Mouse (Mus musculus) limb, embryonic 10.5 days (tissue): ENCODE data around the gene Rnf186. TPM values are rescaled to one million over a fixed set of nuclear protein-coding genes. Genes with fewer than 3 reads are reported as not detected.
A peak's percentile ranks its signal among the peaks of the same experiment; 100 is the strongest.

Source experiments
- DNase-seq: peaks from one replicate; pipeline ENCODE4 v3.0.0-alpha.2; 2017; ENCODE audit warnings: low spot score
- H3K27ac ChIP-seq: fragments of 300-500 bp; sonication (generic); 2 replicates; pipeline ENCODE4 v1.5.1; 2016; ENCODE audit warnings: mild to moderate bottlenecking
- H3K27me3 ChIP-seq: fragments of 300-500 bp; sonication (generic); 2 replicates; pipeline ENCODE4 v1.6.1; 2016; ENCODE audit warnings: low read depth, mild to moderate bottlenecking; ENCODE audit not compliant: poor library complexity, severe bottlenecking
- H3K36me3 ChIP-seq: fragments of 300-500 bp; sonication (generic); 2 replicates; pipeline ENCODE4 v1.6.1; 2016; ENCODE audit warnings: mild to moderate bottlenecking, moderate library complexity
- H3K4me1 ChIP-seq: fragments of 300-500 bp; sonication (generic); 2 replicates; pipeline ENCODE4 v1.6.1; 2016
- H3K4me3 ChIP-seq: fragments of 300-500 bp; sonication (generic); 2 replicates; pipeline ENCODE4 v1.5.1; 2016; ENCODE audit warnings: mild to moderate bottlenecking, moderate library complexity
- H3K9me3 ChIP-seq: fragments of 300-500 bp; sonication (generic); replicated peaks from 2 replicates; pipeline ENCODE4 v1.6.1; 2016; ENCODE audit warnings: mild to moderate bottlenecking
- WGBS: fragments of 180-500 bp; shearing (Covaris S2); methylation state at CpG from one replicate; pipeline ENCODE4 v1.1.7; 2016; 5-methylcytosine and 5-hydroxymethylcytosine counted together
- polyA plus RNA-seq: library from polyadenylated mRNA; unstranded; fragments of >200 nt; fragmentation: Nextera tagmentation; extraction: Ambion mirVana; gene quantifications from 2 replicates; pipeline ENCODE4 v1.2.1, GENCODE M21; 2016

Rnf186 gene
- polyA plus RNA-seq, 1 experiment from 2014 or later = not detected

DNA sequence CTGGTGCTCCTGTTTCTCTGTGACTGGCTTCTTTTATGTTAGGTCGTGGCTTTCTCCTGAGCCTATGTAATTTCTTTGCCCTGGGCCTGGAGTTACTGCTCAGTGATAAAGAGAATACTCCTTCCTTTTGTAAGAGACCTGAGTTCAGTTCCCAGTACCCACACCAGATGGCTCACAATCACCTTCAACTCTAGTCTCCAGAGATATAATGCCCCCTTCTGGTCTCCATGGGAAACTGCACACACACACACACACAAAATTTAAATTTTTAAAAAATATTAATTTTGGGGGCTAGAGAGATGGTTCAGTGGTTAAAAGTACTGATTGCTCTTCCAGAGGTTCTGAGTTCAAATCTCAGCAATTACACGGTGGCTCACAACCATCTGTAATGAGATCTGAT, 18.7 kb upstream of the Rnf186 start:
- 92% methylated on average over 2 of the region's 2 CpGs for WGBS
- H3K4me3 ChIP-seq = no peak overlapping the region
- H3K27ac ChIP-seq = no peak overlapping the region
- H3K27me3 ChIP-seq = no peaks in the 10 kb centered on the region
- H3K9me3 ChIP-seq = no peaks in the 10 kb centered on the region
- no peak for DNase-seq
- H3K4me1 ChIP-seq = no peaks in the 10 kb centered on the region
- no peaks in the 10 kb centered on the region for H3K36me3 ChIP-seq

DNA sequence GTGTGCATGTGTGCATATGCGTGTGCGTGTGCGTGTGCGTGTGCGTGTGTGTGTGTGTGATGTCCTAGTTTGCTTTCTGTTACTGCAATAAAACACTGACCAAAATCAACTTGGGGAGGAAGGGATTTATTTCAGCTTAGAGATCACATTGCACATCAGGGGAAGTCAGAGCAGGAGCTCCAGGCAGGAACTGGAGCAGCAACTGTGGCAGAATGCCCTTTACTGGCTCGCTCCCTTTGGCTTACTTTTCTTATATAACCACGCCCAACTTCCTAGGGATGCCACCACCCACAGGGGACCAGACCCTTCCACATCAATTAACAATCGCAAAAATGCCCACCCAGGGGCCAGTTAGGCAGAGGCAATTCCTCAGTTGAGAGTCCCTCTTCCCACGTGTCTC, 8.3 kb upstream of the Rnf186 start:
- DNase-seq = no peak
- H3K36me3 ChIP-seq = no peaks in the 10 kb centered on the region
- WGBS = 84% methylated on average over 9 of the region's 9 CpGs

DNA sequence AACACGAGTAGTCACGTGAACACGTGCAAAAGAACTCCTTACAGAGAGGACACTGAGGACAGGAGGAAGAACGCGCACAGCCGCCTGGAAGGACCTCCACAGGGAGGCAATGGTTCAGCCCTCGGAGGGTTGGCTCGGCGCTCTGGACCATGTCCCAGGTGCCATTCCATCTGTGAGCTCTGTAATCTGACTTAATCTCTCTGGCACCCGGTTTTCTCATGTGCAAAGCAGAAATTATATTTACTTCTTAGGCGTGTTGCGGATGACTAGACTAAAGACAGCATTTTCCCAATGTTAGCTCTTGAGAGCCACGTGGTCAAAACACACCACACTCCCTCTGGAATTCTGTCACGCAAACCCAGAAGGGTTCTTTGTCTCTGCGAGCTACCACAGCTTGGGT, 7.8 kb upstream of the Rnf186 start:
- no peaks in the 10 kb centered on the region for H3K36me3 ChIP-seq
- no peak overlapping the region for H3K27ac ChIP-seq
- H3K4me1 ChIP-seq = no peaks in the 10 kb centered on the region
- 90% methylated on average over 15 of the region's 15 CpGs for WGBS
- 0 out of 2 replicates have a peak, but pooled peaks cover 4% of the 10 kb centered on the region for H3K27me3 ChIP-seq
- no peaks in the 10 kb centered on the region for H3K9me3 ChIP-seq
- no peak for DNase-seq
- H3K4me3 ChIP-seq = no peak overlapping the region

More for the DNA sequence above, 8.3 kb upstream of the Rnf186 start:
- H3K27me3 ChIP-seq = 0 out of 2 replicates have a peak, but pooled peaks cover 4% of the 10 kb centered on the region
- no peaks in the 10 kb centered on the region for H3K4me1 ChIP-seq
- H3K9me3 ChIP-seq = no peaks in the 10 kb centered on the region
- H3K4me3 ChIP-seq = no peak overlapping the region
- no peak overlapping the region for H3K27ac ChIP-seq

- H3K27ac ChIP-seq = no peak overlapping the region
- no peak for DNase-seq
- no peaks in the 10 kb centered on the region for H3K9me3 ChIP-seq
- 0 out of 2 replicates have a peak, but pooled peaks cover 4% of the 10 kb centered on the region for H3K27me3 ChIP-seq
- H3K36me3 ChIP-seq = no peaks in the 10 kb centered on the region
- no peak overlapping the region for H3K4me3 ChIP-seq
- no peaks in the 10 kb centered on the region for H3K4me1 ChIP-seq
- WGBS = 80% methylated on average over 7 of the region's 7 CpGs
Measured at GRCm38 (mm10) chr4:138959926-138960325, 7.0 kb upstream of the Rnf186 start.

DNA sequence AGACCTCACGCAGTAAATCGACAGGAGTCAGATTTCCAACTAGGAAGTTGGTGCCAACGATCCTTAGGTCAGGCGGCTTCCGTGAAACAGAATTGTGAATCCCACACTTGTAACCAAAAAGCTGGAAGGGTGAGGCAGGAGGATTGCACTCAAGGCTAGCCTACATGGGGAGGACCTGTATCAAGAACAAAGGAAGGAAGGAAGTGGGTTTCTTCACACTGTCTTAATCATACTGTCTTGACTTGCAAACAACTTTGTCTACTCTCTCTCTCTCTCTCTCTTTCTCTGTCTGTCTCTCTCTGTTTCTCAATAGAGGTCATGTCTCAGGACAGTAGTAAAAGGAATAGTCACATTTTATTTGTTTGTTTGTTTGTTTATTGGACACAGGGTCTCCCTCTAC, 4.2 kb upstream of the Rnf186 start:
- 84% methylated on average over 5 of the region's 5 CpGs for WGBS
- no peak for DNase-seq
- H3K4me1 ChIP-seq = no peaks in the 10 kb centered on the region

GRCm38 (mm10) chr4:138965871-138966270, 1.0 kb upstream of the Rnf186 start:
- 83% methylated on average over 5 of the region's 5 CpGs for WGBS
- H3K27me3 ChIP-seq = no peaks in the 10 kb centered on the region
- no peak overlapping the region for H3K27ac ChIP-seq
- H3K4me1 ChIP-seq = no peaks in the 10 kb centered on the region; the same call in 1 of the 2 replicates
- no peak overlapping the region for H3K4me3 ChIP-seq
- H3K9me3 ChIP-seq = no peaks in the 10 kb centered on the region
- DNase-seq = no peak
- no peaks in the 10 kb centered on the region for H3K36me3 ChIP-seq

More for the DNA sequence above, 4.2 kb upstream of the Rnf186 start:
- Histone ChIP-seq H3K27ac (no peak overlapping the region), H3K36me3 (no peaks in the 10 kb centered on the region), H3K4me3 (no peak overlapping the region), H3K9me3 (no peaks in the 10 kb centered on the region), H3K27me3 (0 out of 2 replicates have a peak, but pooled peaks cover 4% of the 10 kb centered on the region)

DNA sequence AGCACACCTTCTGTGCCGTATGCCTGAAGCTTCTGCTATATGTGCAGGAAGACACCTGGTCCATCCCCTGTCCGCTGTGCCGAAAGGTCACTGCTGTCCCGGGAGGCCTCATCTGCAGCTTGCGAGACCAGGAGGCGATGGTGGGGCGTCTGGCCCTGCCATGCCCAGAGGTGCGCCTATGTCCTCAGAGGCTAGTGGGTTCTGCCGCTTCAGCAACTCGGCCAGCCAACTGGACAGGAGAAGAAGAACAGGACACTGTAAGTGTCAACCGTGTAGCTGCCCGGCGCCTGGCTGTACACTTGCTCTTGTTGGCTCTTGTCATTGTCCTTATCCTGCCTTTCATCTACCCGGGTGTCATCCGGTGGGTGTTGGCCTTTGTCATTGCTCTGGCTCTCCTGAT, 573 bp downstream of the Rnf186 start:
- Histone ChIP-seq H3K27ac (no peak overlapping the region), H3K9me3 (no peaks in the 10 kb centered on the region), H3K4me3 (no peak overlapping the region), H3K4me1 (peaks cover 13% of the 10 kb centered on the region), H3K27me3 (no peaks in the 10 kb centered on the region), H3K36me3 (no peaks in the 10 kb centered on the region)
- DNase-seq = no peak
- WGBS = 90% methylated on average over 15 of the region's 15 CpGs

GRCm38 (mm10) chr4:138968772-138969556, 2.1 kb downstream of the Rnf186 start:
- no peak for DNase-seq
- Histone ChIP-seq H3K4me3 (no peak overlapping the region), H3K27me3 (no peaks in the 10 kb centered on the region), H3K27ac (no peak overlapping the region), H3K9me3 (no peaks in the 10 kb centered on the region), H3K4me1 (peaks cover 26% of the 10 kb centered on the region), H3K36me3 (no peaks in the 10 kb centered on the region)
- WGBS = 62% methylated on average over 16 of the region's 16 CpGs

GRCm38 (mm10) chr4:138969736-138970135, 2.8 kb downstream of the Rnf186 start:
- 73% methylated on average over 9 of the region's 9 CpGs for WGBS
- Histone ChIP-seq H3K4me3 (no peak overlapping the region), H3K27me3 (no peaks in the 10 kb centered on the region), H3K27ac (no peak overlapping the region), H3K36me3 (no peaks in the 10 kb centered on the region), H3K9me3 (no peaks in the 10 kb centered on the region), H3K4me1 (peaks cover 26% of the 10 kb centered on the region)
- no peak for DNase-seq

DNA sequence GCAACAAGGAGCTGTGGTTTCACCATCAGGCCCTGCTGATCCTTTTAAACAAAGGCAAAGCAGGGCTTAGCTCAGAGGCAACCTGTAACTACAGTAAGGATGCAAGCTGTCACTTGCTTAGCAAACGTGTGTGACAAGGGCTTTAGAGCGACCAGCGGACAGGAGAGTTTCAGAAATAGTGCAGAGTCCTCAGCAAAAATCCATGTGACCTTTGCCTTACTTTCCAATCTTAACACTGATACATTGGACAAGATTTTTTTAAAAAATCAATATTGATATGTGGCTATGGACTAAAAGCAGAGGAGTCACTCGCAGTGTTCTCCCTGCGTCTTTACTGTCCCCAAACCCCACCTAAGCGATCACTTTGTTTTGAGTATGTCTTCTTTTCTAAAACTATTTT, 4.5 kb downstream of the Rnf186 start:
- Histone ChIP-seq H3K27me3 (no peaks in the 10 kb centered on the region), H3K4me3 (no peak overlapping the region), H3K27ac (no peak overlapping the region), H3K36me3 (no peaks in the 10 kb centered on the region), H3K4me1 (peaks cover 30% of the 10 kb centered on the region), H3K9me3 (no peaks in the 10 kb centered on the region)
- WGBS = 93% methylated on average over 6 of the region's 6 CpGs
- no peak for DNase-seq

DNA sequence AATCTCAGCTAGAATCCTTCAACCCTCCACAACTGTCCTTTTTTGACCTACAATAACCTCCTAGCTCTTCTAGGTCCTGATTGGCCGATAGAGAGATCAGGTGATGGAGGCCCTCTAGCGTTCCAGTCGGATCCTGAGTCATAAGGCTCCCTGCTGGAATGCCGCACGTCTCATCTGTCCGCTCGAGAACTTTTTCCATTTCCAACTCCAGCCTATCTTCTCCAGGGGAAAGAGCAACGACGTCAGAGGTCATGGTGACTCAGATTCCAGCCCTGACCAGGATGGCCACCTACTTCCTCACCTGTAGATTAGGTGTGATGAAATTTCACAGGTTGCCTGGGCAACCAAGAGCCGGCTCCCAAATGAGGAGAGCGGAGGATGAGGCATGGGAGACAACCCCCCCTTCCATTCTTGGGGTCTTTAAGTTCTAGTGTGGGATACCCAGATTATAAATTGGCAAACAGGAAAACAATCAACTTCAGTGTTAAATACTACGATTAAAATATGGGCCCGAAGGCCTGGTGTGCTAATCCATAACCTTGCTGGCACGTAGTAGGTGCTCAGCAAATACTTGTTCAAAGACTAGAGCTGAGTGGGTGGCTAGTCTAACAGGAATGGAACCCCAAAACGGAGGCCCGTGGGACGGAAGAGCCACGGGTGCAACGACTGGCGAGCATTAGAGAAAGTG, 5.4 kb downstream of the Rnf186 start:
- peaks cover 30% of the 10 kb centered on the region for H3K4me1 ChIP-seq
- H3K36me3 ChIP-seq = no peaks in the 10 kb centered on the region
- no peaks in the 10 kb centered on the region for H3K27me3 ChIP-seq
- DNase-seq = peak; percentile 50
- WGBS = 23% methylated on average over 20 of the region's 20 CpGs
- peak overlapping the region; percentile 93 for H3K27ac ChIP-seq
- H3K4me3 ChIP-seq = peak overlapping the region; percentile 70
- no peaks in the 10 kb centered on the region for H3K9me3 ChIP-seq

DNA sequence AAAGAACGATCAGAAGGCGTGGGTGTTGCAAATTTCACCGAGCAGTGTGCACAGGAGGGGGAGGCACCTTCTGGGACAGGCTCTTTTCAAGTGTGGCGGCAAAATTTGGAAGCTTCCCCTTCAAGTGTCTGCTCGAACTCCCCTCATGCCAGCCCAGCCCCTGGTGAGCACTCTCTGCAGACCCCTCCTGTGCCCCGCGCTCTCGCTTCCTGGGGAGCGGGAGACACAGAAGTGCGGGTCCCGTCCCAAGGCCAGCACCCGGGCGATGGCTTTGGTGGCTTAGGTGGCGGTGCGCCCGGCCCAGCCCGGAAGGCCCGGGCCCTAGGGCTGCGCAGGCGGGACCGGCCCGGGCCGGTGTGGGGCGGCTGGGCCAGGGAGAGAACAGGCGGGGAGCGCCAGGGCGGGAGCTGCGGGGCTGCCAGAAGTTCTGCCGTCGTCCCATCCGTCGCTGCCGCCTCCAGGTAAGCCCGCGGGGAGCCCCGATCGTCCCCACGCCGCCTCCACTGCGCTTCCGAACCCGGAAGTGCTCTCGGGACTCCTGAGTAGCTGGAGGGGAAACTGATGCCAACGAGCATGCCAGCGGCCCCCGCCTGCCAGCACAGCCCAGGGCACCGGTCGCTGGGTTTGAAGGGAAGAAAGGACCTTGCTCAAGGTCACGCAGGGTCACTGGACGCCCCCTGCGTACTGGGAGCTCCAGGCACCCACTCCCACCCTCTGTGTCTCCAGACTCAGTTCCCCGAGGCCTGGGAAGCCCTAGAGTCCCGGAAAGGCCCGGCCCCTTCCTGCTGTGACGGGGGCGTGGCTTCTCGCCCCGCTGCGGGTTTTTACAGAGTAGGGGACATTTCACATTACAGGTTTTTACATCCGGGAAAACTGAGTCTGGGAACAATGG, 6.2 kb downstream of the Rnf186 start, which contains the start of gene Tmco4:
TSS of gene Tmco4 (plus strand) at position 62 of the 892 bp plus-strand sequence.
- peak within 1 kb of the TSS; percentile 93 for H3K27ac ChIP-seq
- H3K4me1 ChIP-seq = peaks cover 30% of the 10 kb centered on the region
- H3K27me3 ChIP-seq = no peaks in the 10 kb centered on the region
- H3K9me3 ChIP-seq = no peaks in the 10 kb centered on the region
- 1% methylated on average over 56 of the region's 60 CpGs for WGBS
- H3K36me3 ChIP-seq = no peaks in the 10 kb centered on the region
- peak; percentile 73 for DNase-seq
- peak within 1 kb of the TSS; percentile 70 for H3K4me3 ChIP-seq
